Mouse (Mus musculus) splenic B cell, adult 2 months (primary cell): ENCODE measurements around the gene Asic1.
A peak's percentile ranks its signal among the peaks of the same experiment; 100 is the strongest.

Experiments used
- DNase-seq: peaks from one replicate; pipeline ENCODE4 v3.0.0-alpha.2; 2011; ENCODE audit warnings: low read depth, low spot score
- H3K27me3 ChIP-seq: 2 replicates; pipeline ENCODE4 v1.6.1; 2012; ENCODE audit warnings: mild to moderate bottlenecking, low read length, moderate library complexity, mixed read lengths; ENCODE audit not compliant: control insufficient read depth, poor library complexity, insufficient read depth, severe bottlenecking
- H3K36me3 ChIP-seq: 2 replicates; pipeline ENCODE4 v1.6.1; 2012; ENCODE audit warnings: mild to moderate bottlenecking, low read length, moderate library complexity, mixed read lengths; ENCODE audit not compliant: control insufficient read depth, poor library complexity, insufficient read depth, severe bottlenecking

Asic1 gene

DNA sequence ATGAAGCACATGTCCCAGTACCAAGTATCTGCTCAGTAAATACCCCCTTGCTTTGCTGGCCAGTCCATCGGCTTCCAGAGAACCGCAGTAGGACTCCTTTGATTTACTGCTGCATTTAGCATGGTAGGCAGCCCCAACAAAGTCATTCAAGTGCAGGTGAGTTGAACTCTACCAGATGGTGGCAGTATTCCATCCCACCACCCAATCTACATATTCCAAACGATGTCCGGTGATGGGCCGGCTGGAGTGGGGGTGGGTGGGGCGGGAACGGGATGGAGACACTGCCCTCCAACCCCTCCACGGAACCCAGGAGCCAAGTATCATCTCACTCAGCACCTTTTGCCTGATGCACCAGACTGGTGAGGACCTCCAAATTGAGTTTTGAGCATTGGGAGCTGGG lies 16.9 kb upstream of the Asic1 start:
- no peaks in the 10 kb centered on the region for H3K36me3 ChIP-seq
- no peaks in the 10 kb centered on the region for H3K27me3 ChIP-seq
- peak; percentile 47 for DNase-seq

- no peak for DNase-seq
- H3K27me3 ChIP-seq = no peaks in the 10 kb centered on the region
- no peaks in the 10 kb centered on the region for H3K36me3 ChIP-seq
These were observed 16.3 kb upstream of the Asic1 start for GRCm38 (mm10) chr15:99653876-99654275.

DNA sequence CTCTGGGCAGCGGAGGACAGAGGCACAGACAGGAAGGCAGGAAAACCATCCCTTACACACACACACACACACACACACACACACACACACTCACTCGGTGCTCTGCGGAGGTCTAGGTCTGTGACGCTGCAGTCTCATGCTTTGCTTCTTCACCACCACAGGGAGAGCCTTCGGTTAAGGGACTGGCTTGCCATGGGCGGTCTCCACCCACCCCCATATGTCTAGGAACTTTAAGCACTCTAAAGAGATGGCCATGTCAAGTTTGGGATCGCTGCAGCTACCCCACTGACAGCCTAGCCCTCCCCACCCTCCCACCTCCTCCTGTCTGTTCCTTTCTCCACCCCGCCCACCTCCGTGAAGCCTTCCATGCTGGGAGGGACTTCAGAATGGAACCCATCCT lies 14.2 kb upstream of the Asic1 start:
- Histone ChIP-seq H3K36me3 (no peaks in the 10 kb centered on the region), H3K27me3 (no peaks in the 10 kb centered on the region)
- no peak for DNase-seq

DNA sequence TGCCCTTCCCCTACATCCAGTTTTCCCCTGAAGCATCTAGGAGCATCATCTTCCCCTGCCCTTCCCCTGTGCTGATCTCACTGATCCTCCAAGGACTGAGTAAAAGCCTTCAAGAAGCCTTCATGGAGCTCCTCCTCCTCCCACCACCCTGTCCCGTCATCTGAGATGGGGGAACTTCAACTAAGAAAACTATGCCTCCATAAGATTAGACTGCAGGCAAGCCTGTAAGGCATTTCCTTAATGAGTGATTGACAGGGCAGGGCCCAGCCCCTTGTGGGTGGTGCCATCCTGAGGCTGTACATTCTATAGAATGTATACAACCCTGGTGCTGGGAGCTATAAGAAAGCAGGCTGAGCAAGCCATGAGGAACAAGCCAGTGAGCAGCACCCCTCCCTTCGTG lies 11.7 kb upstream of the Asic1 start:
- DNase-seq = no peak

DNA sequence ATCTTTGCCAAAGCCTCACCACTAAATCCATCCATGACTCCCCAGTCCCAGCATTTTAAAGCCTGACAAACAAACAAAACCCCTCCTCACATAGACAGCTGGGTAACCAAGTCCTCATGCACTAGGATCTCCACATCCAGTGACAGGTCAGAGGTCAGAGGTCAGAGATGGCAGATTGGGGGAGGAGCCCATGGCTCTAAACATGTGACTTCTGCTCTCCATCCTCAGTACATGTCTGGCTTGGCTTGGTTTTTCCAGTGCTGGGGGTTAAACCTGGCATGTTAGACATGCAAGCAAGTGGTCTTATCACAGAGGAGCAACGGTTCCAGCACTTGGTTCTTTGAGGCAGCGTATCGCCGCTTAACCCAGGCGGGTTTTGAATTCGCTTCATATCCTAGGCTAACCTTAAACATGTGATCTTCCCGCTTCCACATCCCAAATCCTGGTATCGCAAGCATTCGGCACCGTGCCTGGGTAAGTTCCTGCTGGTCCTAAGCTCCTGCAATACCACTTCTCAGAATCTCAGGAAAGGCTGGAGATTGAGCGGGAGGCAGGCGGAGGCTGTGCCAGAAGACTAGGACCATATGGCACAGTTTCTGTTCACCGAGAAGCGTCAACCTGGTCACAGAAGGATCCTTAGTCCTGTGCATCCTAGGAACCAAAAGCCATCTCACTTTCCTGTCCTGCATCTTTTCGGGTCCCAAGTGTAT lies 8.9 kb upstream of the Asic1 start:
- Histone ChIP-seq H3K27me3 (0 out of 2 replicates have a peak, but pooled peaks cover 1% of the 10 kb centered on the region), H3K36me3 (no peaks in the 10 kb centered on the region)
- no peak for DNase-seq

More for the DNA sequence above, 11.7 kb upstream of the Asic1 start:
- H3K27me3 ChIP-seq = no peaks in the 10 kb centered on the region
- H3K36me3 ChIP-seq = no peaks in the 10 kb centered on the region

DNA sequence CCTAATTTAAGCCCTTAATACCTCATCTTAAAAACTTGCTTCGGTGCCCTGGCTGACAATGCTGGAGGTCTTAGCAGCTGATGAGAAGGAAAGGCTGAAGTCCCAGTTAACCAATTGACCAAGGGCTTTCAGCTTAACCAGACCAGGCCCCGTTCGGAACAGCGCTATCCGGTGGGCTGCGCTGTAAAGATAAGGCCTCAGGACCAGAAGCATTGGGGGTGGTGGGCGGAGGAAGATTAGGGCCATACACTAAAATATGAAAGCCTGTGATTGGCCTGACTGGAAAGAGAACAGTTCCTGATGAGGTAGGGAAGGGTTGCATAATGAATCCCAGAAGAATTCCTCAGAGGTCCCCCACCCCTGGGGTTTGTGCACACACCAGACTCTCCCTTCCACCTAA lies 7.8 kb upstream of the Asic1 start:
- no peak for DNase-seq
- H3K27me3 ChIP-seq = 0 out of 2 replicates have a peak, but pooled peaks cover 1% of the 10 kb centered on the region
- no peaks in the 10 kb centered on the region for H3K36me3 ChIP-seq

GRCm38 (mm10) chr15:99663964-99664599 lies 6.1 kb upstream of the Asic1 start:
- no peaks in the 10 kb centered on the region for H3K36me3 ChIP-seq
- no peak for DNase-seq
- 0 out of 2 replicates have a peak, but pooled peaks cover 1% of the 10 kb centered on the region for H3K27me3 ChIP-seq

- 0 out of 2 replicates have a peak, but pooled peaks cover 1% of the 10 kb centered on the region for H3K27me3 ChIP-seq
- H3K36me3 ChIP-seq = no peaks in the 10 kb centered on the region
- DNase-seq = no peak
These were observed 5.3 kb upstream of the Asic1 start for GRCm38 (mm10) chr15:99664600-99665451.

- no peak for DNase-seq
- H3K27me3 ChIP-seq = 0 out of 2 replicates have a peak, but pooled peaks cover 1% of the 10 kb centered on the region
- no peaks in the 10 kb centered on the region for H3K36me3 ChIP-seq
These were observed 2.6 kb upstream of the Asic1 start for GRCm38 (mm10) chr15:99667544-99667943.

GRCm38 (mm10) chr15:99668881-99669280 lies 1.3 kb upstream of the Asic1 start:
- Histone ChIP-seq H3K36me3 (no peaks in the 10 kb centered on the region), H3K27me3 (0 out of 2 replicates have a peak, but pooled peaks cover 1% of the 10 kb centered on the region)
- DNase-seq = peak; percentile 72

GRCm38 (mm10) chr15:99669392-99669791 lies 776 bp upstream of the Asic1 start:
- no peak for DNase-seq
- 0 out of 2 replicates have a peak, but pooled peaks cover 1% of the 10 kb centered on the region for H3K27me3 ChIP-seq

GRCm38 (mm10) chr15:99670964-99671670 lies 949 bp downstream of the Asic1 start:
- Histone ChIP-seq H3K27me3 (no peaks in the 10 kb centered on the region; the same call in 1 of the 2 replicates), H3K36me3 (no peaks in the 10 kb centered on the region)
- no peak for DNase-seq

More at GRCm38 (mm10) chr15:99669392-99669791, 776 bp upstream of the Asic1 start:
- H3K36me3 ChIP-seq = no peaks in the 10 kb centered on the region

- Histone ChIP-seq H3K36me3 (no peaks in the 10 kb centered on the region), H3K27me3 (no peaks in the 10 kb centered on the region; the same call in 1 of the 2 replicates)
- no peak for DNase-seq
These were observed 1.6 kb downstream of the Asic1 start for GRCm38 (mm10) chr15:99671783-99672182.

- no peaks in the 10 kb centered on the region; the same call in 1 of the 2 replicates for H3K27me3 ChIP-seq
- no peak for DNase-seq
- no peaks in the 10 kb centered on the region for H3K36me3 ChIP-seq
These were observed 4.7 kb downstream of the Asic1 start for GRCm38 (mm10) chr15:99674866-99675265.
